Mouse (Mus musculus) liver, embryonic 16.5 days (tissue): ENCODE data around the gene Nat9. TPM values are rescaled to one million over a fixed set of nuclear protein-coding genes. Genes with fewer than 3 reads are reported as not detected.

Source experiments
- ATAC-seq: fragments of 200-750 bp; cut with Nextera tagmentation; 2 replicates; pipeline ENCODE4 v1.8.0; 2017; ENCODE audit warnings: low read depth, mild to moderate bottlenecking, moderate number of reproducible peaks, moderate library complexity
- H3K27ac ChIP-seq: fragments of 300-500 bp; sonication (generic); 2 replicates; pipeline ENCODE4 v1.5.1; 2014; ENCODE audit warnings: mild to moderate bottlenecking, low read length
- H3K27me3 ChIP-seq: fragments of 300-500 bp; sonication (generic); 2 replicates; pipeline ENCODE4 v1.6.1; 2014; ENCODE audit warnings: low read depth, low read length, mixed read lengths; ENCODE audit not compliant: control insufficient read depth, insufficient read depth
- H3K36me3 ChIP-seq: fragments of 300-500 bp; sonication (generic); 2 replicates; pipeline ENCODE4 v1.6.1; 2014; ENCODE audit warnings: mild to moderate bottlenecking; ENCODE audit not compliant: control insufficient read depth, insufficient read depth
- H3K4me1 ChIP-seq: fragments of 300-500 bp; sonication (generic); 2 replicates; pipeline ENCODE4 v1.6.1; 2014; ENCODE audit warnings: low read depth, low read length, mixed read lengths; ENCODE audit not compliant: control insufficient read depth
- H3K4me2 ChIP-seq: fragments of 300-500 bp; sonication (generic); 2 replicates; pipeline ENCODE4 v1.6.1; 2014; ENCODE audit warnings: low read depth, low read length, mixed read lengths
- H3K4me3 ChIP-seq: fragments of 300-500 bp; sonication (generic); 2 replicates; pipeline ENCODE4 v1.5.1; 2014; ENCODE audit warnings: low read depth, mild to moderate bottlenecking, low read length
- H3K9ac ChIP-seq: fragments of 300-500 bp; sonication (generic); 2 replicates; pipeline ENCODE4 v1.6.1; 2014; ENCODE audit warnings: low read depth, low read length
- H3K9me3 ChIP-seq: fragments of 300-500 bp; sonication (generic); replicated peaks from 2 replicates; pipeline ENCODE4 v1.6.1; 2016; ENCODE audit warnings: low read length; ENCODE audit not compliant: control insufficient read depth
- WGBS: fragments of 180-500 bp; shearing (Covaris S2); extraction: QIAGEN DNeasy Blood & Tissue Kit; methylation state at CpG from one replicate; pipeline ENCODE4 v1.1.7; 2014; ENCODE audit not compliant: insufficient replicate concordance; 5-methylcytosine and 5-hydroxymethylcytosine counted together
- polyA plus RNA-seq: library from polyadenylated mRNA; unstranded; fragments of >200 nt; fragmentation: Nextera tagmentation; extraction: Ambion mirVana; gene quantifications from 2 replicates; pipeline ENCODE4 v1.2.1, GENCODE M21; 2015

Nat9 gene
- polyA plus RNA-seq, 1 experiment from 2014 or later: 12.7 TPM

DNA sequence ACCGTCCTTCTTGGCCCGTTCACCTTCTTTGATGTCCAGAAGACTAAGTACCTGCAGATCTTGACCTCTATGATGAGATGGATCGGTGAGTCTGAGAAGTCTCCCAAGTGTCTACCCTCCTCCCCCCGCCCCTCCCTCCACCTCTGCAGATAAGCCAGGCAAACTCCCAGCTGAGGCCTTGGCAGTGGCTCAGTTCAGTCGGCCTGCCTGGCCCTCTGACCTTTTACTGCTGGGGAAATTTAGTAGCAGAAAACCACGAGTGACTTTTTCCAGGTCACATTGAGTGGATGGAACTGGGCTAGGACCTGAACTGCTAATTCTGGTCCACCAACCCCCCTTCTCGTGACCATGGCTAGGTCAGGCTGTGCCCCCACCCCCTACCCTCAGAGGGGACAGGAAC is 40.8 kb upstream of the Nat9 start:
- WGBS: 47% methylated on average over 7 of the region's 7 CpGs
- no peak overlapping the region for H3K4me2 ChIP-seq
- H3K9ac ChIP-seq: no peak overlapping the region
- no peak overlapping the region for H3K4me3 ChIP-seq
- H3K36me3 ChIP-seq: no peaks in the 10 kb centered on the region
- no peak for ATAC-seq
- no peaks in the 10 kb centered on the region for H3K27me3 ChIP-seq
- H3K27ac ChIP-seq: no peak overlapping the region
- H3K9me3 ChIP-seq: no peaks in the 10 kb centered on the region
- peaks cover 7% of the 10 kb centered on the region for H3K4me1 ChIP-seq

DNA sequence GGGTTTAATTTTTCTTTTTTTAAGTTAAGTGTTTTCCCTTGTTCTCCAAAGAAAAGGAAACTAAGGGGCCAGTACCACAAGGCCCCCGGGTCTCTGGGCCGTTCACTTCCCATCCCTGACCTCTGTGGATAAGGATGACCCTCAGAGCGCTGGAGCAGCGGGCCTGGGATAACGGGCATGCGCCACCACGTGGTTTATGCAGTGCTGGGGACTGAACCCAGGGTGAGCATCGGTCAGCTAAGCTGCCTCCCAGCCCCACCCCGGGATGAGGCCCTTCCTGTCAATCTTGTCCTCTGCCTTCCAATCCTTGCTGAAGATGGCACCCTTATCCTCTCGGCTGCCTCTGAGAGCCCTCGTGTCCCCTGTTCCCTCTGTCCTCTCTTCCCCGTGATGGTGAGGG is 40.0 kb upstream of the Nat9 start:
- Histone ChIP-seq H3K9ac (no peak overlapping the region), H3K4me2 (no peak overlapping the region), H3K36me3 (no peaks in the 10 kb centered on the region), H3K27ac (no peak overlapping the region), H3K27me3 (no peaks in the 10 kb centered on the region), H3K4me3 (no peak overlapping the region), H3K4me1 (peaks cover 7% of the 10 kb centered on the region), H3K9me3 (no peaks in the 10 kb centered on the region)
- WGBS: 57% methylated on average over 12 of the region's 12 CpGs
- no peak for ATAC-seq

DNA sequence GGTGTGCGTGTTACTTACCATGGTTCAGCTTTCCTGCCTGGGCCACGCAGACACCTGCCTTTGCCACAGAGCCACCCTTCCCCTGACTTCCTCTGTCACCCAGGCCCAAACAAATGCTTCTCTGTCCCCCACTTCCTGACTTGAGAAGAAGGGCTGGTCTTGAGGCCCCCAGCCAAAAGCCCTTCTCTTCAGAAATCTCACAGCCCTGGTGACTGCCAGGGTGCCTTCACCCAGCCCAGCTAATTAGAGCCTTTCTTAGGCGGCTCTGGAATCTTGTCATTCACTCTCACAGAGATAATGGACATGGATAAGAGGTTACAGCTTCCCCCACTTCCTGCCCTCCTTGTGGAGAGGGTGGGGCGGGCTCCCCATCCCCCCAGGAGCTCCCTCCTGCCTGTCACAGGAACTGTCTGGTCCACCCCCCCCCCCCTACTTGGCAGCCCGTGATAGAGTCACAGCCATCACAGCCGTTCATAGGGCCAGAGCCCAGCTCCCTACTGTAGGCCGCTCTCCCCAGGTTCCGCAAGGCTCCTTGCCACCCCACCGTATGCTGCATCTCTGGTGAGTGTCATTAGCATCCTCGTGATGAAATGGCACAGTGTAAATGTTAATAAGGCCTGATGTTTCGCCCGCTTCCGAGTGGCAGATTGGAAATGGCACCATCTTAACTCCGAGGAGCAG is 39.3 kb upstream of the Nat9 start:
- no peaks in the 10 kb centered on the region for H3K27me3 ChIP-seq
- no peak overlapping the region for H3K27ac ChIP-seq
- no peak overlapping the region for H3K4me3 ChIP-seq
- no peak overlapping the region for H3K4me2 ChIP-seq
- H3K4me1 ChIP-seq: peaks cover 6% of the 10 kb centered on the region
- peak; percentile 30; the same call in 1 of the 2 replicates for ATAC-seq
- H3K36me3 ChIP-seq: no peaks in the 10 kb centered on the region
- no peaks in the 10 kb centered on the region for H3K9me3 ChIP-seq
- WGBS: 45% methylated on average over 14 of the region's 14 CpGs
- H3K9ac ChIP-seq: no peak overlapping the region

DNA sequence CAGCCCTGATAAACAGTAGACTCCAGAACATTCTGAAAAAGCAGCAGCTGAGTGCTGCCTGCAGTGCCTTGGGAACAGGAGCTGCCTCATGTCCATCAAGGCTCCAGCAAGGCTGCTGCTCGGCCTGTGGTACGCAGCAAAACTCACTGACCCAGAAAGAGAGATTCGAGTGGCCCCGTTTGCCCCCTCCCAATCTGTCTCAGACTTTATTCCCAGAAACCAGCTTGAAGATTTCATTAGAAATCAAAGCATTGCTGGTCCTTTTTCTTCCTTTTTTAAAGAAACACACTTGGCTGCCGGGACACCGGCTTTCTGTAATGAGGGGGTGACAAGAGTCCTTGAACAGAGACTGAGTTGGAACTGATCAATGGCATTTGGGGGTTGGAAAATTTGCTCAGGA is 37.6 kb upstream of the Nat9 start:
- Histone ChIP-seq H3K4me2 (no peak overlapping the region), H3K27ac (no peak overlapping the region), H3K4me3 (no peak overlapping the region), H3K9ac (no peak overlapping the region), H3K4me1 (no peaks in the 10 kb centered on the region; the same call in none of the 2 replicates), H3K36me3 (no peaks in the 10 kb centered on the region; the same call in 1 of the 2 replicates), H3K27me3 (no peaks in the 10 kb centered on the region), H3K9me3 (no peaks in the 10 kb centered on the region)
- WGBS: 78% methylated on average over 6 of the region's 6 CpGs
- ATAC-seq: no peak

DNA sequence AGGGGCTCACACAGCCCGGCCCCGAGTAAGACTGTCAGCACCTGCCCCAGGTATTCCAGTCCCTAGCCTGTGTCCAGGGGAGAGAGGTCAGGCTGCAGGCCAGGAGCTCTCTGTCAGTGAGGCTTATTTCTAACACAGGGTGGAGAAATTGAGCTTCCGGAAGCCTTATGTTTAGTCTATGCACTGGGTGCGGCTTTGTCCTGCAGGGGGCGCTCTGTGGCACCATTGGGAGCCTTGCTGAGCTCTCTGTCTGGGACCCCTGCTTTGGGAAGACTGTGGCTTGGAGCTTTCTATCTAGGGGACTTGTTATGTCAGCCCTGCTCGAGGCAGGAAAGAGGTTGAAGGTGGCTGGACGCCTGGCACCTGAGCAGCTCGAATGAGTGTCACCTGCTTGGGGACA is 37.2 kb upstream of the Nat9 start:
- no peak overlapping the region for H3K4me3 ChIP-seq
- H3K27ac ChIP-seq: no peak overlapping the region
- no peak for ATAC-seq
- no peak overlapping the region for H3K4me2 ChIP-seq
- H3K9ac ChIP-seq: no peak overlapping the region
- WGBS: 42% methylated on average over 8 of the region's 8 CpGs
- H3K27me3 ChIP-seq: no peaks in the 10 kb centered on the region
- H3K9me3 ChIP-seq: no peaks in the 10 kb centered on the region
- H3K36me3 ChIP-seq: no peaks in the 10 kb centered on the region; the same call in 1 of the 2 replicates
- no peaks in the 10 kb centered on the region; the same call in none of the 2 replicates for H3K4me1 ChIP-seq

DNA sequence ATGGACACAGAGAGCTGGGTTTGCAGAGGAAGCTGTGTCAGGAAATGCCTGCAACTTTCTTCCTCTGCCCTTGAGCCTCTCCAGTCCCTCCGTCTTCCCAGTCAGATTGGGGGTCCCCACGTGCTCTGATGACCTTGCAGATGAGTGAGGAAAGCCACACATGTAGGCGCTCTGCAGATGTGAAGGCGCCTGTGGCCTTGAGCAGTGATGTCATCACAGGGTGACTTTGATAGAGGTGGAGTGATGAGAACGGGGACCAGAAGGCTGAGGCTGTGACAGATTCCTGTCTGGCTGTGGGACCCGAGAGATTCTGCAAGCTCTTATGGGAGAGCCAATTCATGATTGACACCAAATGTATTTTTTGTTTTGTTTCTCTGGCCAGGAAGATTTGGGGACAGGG is 36.2 kb upstream of the Nat9 start:
- Histone ChIP-seq H3K9ac (no peak overlapping the region), H3K4me3 (no peak overlapping the region), H3K4me2 (no peak overlapping the region), H3K9me3 (no peaks in the 10 kb centered on the region), H3K27me3 (no peaks in the 10 kb centered on the region), H3K36me3 (no peaks in the 10 kb centered on the region; the same call in 1 of the 2 replicates), H3K4me1 (peaks cover 7% of the 10 kb centered on the region), H3K27ac (no peak overlapping the region)
- 28% methylated on average over 6 of the region's 6 CpGs for WGBS
- ATAC-seq: no peak

DNA sequence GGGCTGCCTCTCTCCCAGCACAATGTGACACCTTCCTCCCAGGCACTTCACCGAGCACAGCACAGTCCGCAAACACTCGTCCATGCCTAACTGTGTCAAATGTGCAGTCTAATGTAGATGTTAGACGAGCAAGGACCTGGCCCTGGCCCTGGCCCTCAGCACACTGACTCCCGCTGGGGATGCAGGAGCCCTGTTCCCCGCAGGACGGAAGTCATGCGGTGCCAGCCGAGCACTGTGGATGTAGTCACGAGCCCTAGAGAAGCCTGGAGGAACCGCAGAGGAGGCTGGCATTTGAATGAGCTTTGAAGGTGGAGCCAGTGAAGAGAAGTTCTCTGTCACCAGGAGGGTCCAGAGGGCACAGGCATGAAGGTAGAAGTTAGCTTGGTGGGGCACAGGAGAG is 35.8 kb upstream of the Nat9 start:
- Histone ChIP-seq H3K27me3 (no peaks in the 10 kb centered on the region), H3K27ac (no peak overlapping the region), H3K4me1 (peaks cover 11% of the 10 kb centered on the region), H3K4me2 (no peak overlapping the region), H3K4me3 (no peak overlapping the region), H3K36me3 (no peaks in the 10 kb centered on the region; the same call in 1 of the 2 replicates), H3K9ac (no peak overlapping the region), H3K9me3 (no peaks in the 10 kb centered on the region)
- WGBS: 38% methylated on average over 11 of the region's 11 CpGs
- no peak for ATAC-seq

DNA sequence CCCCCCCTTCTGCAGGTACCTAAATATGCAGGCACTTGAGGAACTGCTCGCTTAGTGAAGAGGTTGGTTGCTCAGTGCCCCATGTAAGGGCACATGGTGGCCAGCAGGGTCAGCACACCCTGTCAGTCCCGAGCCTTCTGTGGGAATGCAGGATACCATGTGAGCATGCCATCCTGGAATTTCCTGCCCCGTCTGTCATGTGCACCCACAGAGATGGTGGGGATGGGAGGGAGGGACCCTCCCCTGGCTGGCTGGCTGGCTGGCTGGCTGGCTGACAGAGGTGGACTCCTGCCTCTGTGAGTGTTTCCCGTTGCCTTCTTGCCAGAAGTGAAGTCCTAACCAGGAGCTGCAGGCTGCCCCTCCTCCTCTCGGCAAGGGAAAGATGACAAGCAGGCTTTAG is 34.9 kb upstream of the Nat9 start:
- Histone ChIP-seq H3K27me3 (no peaks in the 10 kb centered on the region), H3K4me2 (no peak overlapping the region), H3K4me3 (no peak overlapping the region), H3K9ac (no peak overlapping the region), H3K9me3 (no peaks in the 10 kb centered on the region), H3K36me3 (no peaks in the 10 kb centered on the region; the same call in 1 of the 2 replicates), H3K4me1 (peaks cover 13% of the 10 kb centered on the region), H3K27ac (no peak overlapping the region)
- 59% methylated on average over 5 of the region's 5 CpGs for WGBS
- ATAC-seq: no peak

DNA sequence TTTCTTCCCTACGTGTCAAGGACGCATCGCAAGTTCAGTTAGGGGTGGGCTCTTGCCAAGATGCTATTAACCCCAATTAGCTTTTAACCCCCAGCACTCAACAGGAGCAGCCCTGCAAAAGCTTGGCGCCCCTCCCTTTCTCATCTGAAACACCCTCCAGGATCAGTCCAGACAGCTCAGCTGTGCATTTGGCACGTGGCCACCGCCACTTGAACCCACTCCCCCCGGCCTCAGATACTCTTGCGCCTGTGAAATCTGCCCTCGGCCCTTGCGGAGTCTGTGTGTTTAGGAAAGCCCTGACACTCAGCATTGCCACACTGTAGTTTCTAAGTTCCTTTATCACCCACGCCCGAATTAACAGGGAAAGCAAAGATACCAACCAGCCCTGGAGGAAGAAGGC is 34.4 kb upstream of the Nat9 start:
- Histone ChIP-seq H3K9me3 (no peaks in the 10 kb centered on the region), H3K4me1 (peaks cover 13% of the 10 kb centered on the region), H3K4me2 (no peak overlapping the region), H3K27me3 (no peaks in the 10 kb centered on the region), H3K36me3 (no peaks in the 10 kb centered on the region; the same call in 1 of the 2 replicates), H3K4me3 (no peak overlapping the region), H3K27ac (no peak overlapping the region), H3K9ac (no peak overlapping the region)
- no peak for ATAC-seq
- 58% methylated on average over 12 of the region's 12 CpGs for WGBS
